Mouse (Mus musculus): Measurements from ENCODE around the gene Emcn.

- TF ChIP-seq POLR2A (IDR thresholded peaks at IDR 0.05; ENCODE audit: borderline replicate concordance, low read depth, low read length) (no peak), CTCF (IDR thresholded peaks at IDR 0.05; ENCODE audit: low read depth, low read length) (no peak)
Observed at GRCm38 (mm10) chr3:137332531-137332930, 8.3 kb upstream of the Emcn start.

Measured in bone marrow macrophage, adult 2 months (primary cell).